Mouse (Mus musculus): Measurements from ENCODE around the gene Fam185a.
A peak's percentile ranks its signal among the peaks of the same experiment; 100 is the strongest.

Gene Fam185a

GRCm38 (mm10) chr5:21496321-21496720 lies 71.6 kb downstream of the Fam185a start:
- DNase-seq = no peak

GRCm38 (mm10) chr5:21496881-21497280 lies 72.1 kb downstream of the Fam185a start:
- DNase-seq = no peak

GRCm38 (mm10) chr5:21498490-21498889 lies 73.7 kb downstream of the Fam185a start:
- DNase-seq = no peak

- no peak for DNase-seq
These were observed 74.2 kb downstream of the Fam185a start for GRCm38 (mm10) chr5:21498925-21499324.

- DNase-seq = no peak
These were observed 75.4 kb downstream of the Fam185a start for GRCm38 (mm10) chr5:21500133-21500532.

GRCm38 (mm10) chr5:21500941-21501340 lies 76.2 kb downstream of the Fam185a start:
- DNase-seq = no peak

GRCm38 (mm10) chr5:21502936-21503610 lies 78.3 kb downstream of the Fam185a start:
- no peak for DNase-seq

- DNase-seq = no peak
These were observed 80.4 kb downstream of the Fam185a start for GRCm38 (mm10) chr5:21505159-21505558.

- DNase-seq = no peak
These were observed 82.1 kb downstream of the Fam185a start for GRCm38 (mm10) chr5:21506887-21507286.

GRCm38 (mm10) chr5:21509801-21510200 lies 85.0 kb downstream of the Fam185a start:
- DNase-seq = no peak

- no peak for DNase-seq
These were observed 88.6 kb downstream of the Fam185a start for GRCm38 (mm10) chr5:21513363-21513762.

GRCm38 (mm10) chr5:21517562-21517961 lies 92.8 kb downstream of the Fam185a start:
- peak in 1 of 2 experiments; percentile 21 for DNase-seq

- no peak for DNase-seq
These were observed 93.4 kb downstream of the Fam185a start for GRCm38 (mm10) chr5:21518207-21518606.

- no peak for DNase-seq
These were observed 94.4 kb downstream of the Fam185a start for GRCm38 (mm10) chr5:21519166-21519565.

GRCm38 (mm10) chr5:21526835-21527485 lies 102.2 kb downstream of the Fam185a start:
- DNase-seq = no peak

- no peak for DNase-seq
These were observed 102.7 kb downstream of the Fam185a start for GRCm38 (mm10) chr5:21527488-21527911.

- no peak for DNase-seq
These were observed 103.5 kb downstream of the Fam185a start for GRCm38 (mm10) chr5:21528068-21528842.

GRCm38 (mm10) chr5:21529110-21529720 lies 104.5 kb downstream of the Fam185a start:
- no peak for DNase-seq

All from spleen, adult 18-20 months (tissue).